Mouse (Mus musculus) layer of hippocampus, postnatal 10 days (tissue): Measurements from ENCODE around the gene Cdc42bpg. TPM values are rescaled to one million over a fixed set of nuclear protein-coding genes. Genes with fewer than 3 reads are reported as not detected.
"Not testable (repeated sequence)": the region's sequence is repeated elsewhere in the genome, so short reads cannot be mapped to it uniquely, and the experiment has no call there.

ENCODE experiments used
- DNase-seq, 2 experiments: peaks; one replicate each; pipeline ENCODE4 v3.0.0; 2021; ENCODE audit warnings: low spot score in 2 of 2
- total RNA-seq, 2 experiments: library from RNA; stranded (reverse); gene quantifications; 2 replicates each; pipeline ENCODE4 v1.2.3; 2021

Cdc42bpg gene
- total RNA-seq, 2 experiments from 2014 or later, result 5.0 TPM

- no peak for DNase-seq
Observed at GRCm38 (mm10) chr19:6296551-6297210, 9.6 kb upstream of the Cdc42bpg start.

- no peak for DNase-seq
Observed at GRCm38 (mm10) chr19:6297641-6298040, 8.6 kb upstream of the Cdc42bpg start.

- DNase-seq, result no peak
Observed at GRCm38 (mm10) chr19:6299003-6299402, 7.3 kb upstream of the Cdc42bpg start.

- no peak for DNase-seq
Observed at GRCm38 (mm10) chr19:6299450-6300267, 6.6 kb upstream of the Cdc42bpg start.

- no peak for DNase-seq
Observed at GRCm38 (mm10) chr19:6300402-6300841, 5.8 kb upstream of the Cdc42bpg start.

- no peak for DNase-seq
Observed at GRCm38 (mm10) chr19:6302114-6302513, 4.1 kb upstream of the Cdc42bpg start.

GRCm38 (mm10) chr19:6302522-6302921 lies 3.7 kb upstream of the Cdc42bpg start:
- DNase-seq, result peak; percentile 56 to 61

GRCm38 (mm10) chr19:6303831-6304230 lies 2.4 kb upstream of the Cdc42bpg start:
- DNase-seq, result no peak

- peak; percentile 94 for DNase-seq
Observed at GRCm38 (mm10) chr19:6304787-6305516, 1.3 kb upstream of the Cdc42bpg start.

- DNase-seq, result no peak
Observed at GRCm38 (mm10) chr19:6305517-6306115, 640 bp upstream of the Cdc42bpg start.

GRCm38 (mm10) chr19:6306586-6306985 lies 330 bp downstream of the Cdc42bpg start:
- peak; percentile 80 to 82 for DNase-seq

GRCm38 (mm10) chr19:6307733-6308531 lies 1.7 kb downstream of the Cdc42bpg start:
- DNase-seq, result no peak

GRCm38 (mm10) chr19:6310181-6310580 lies 3.9 kb downstream of the Cdc42bpg start:
- no peak for DNase-seq

GRCm38 (mm10) chr19:6311783-6312182 lies 5.5 kb downstream of the Cdc42bpg start:
- not testable (repeated sequence) for DNase-seq

- DNase-seq, result no peak
Observed at GRCm38 (mm10) chr19:6313796-6314195, 7.5 kb downstream of the Cdc42bpg start.

GRCm38 (mm10) chr19:6314513-6314912 lies 8.3 kb downstream of the Cdc42bpg start:
- no peak for DNase-seq

- DNase-seq, result no peak
Observed at GRCm38 (mm10) chr19:6315573-6315972, 9.3 kb downstream of the Cdc42bpg start.

GRCm38 (mm10) chr19:6318145-6318544 lies 11.9 kb downstream of the Cdc42bpg start:
- no peak for DNase-seq

- no peak for DNase-seq
Observed at GRCm38 (mm10) chr19:6321358-6321757, 15.1 kb downstream of the Cdc42bpg start.

GRCm38 (mm10) chr19:6321786-6322621 lies 15.7 kb downstream of the Cdc42bpg start:
- DNase-seq, result no peak
